Mouse (Mus musculus): ENCODE measurements around the gene D17H6S53E.

- no peak for TF ChIP-seq ZNF384 (IDR thresholded peaks at IDR 0.05; ENCODE audit: low read depth, low read length)
- no peak for TF ChIP-seq CHD2 (IDR thresholded peaks at IDR 0.05; ENCODE audit: low read depth, low read length)
Observed at GRCm38 (mm10) chr17:35139269-35139668, 13.1 kb downstream of the D17H6S53E start.

All from ES-E14 (cell line).